Mouse (Mus musculus): Measurements from ENCODE around the gene Snx21.

- TF ChIP-seq POLR2A (IDR thresholded peaks at IDR 0.05; ENCODE audit: insufficient read depth, low read length) = no peak
- TF ChIP-seq CTCF (IDR thresholded peaks at IDR 0.05; ENCODE audit: low read depth, low read length) = no peak
- TF ChIP-seq EP300 (IDR thresholded peaks at IDR 0.05; ENCODE audit: insufficient read depth, low read depth, low read length) = no peak
Measured at GRCm38 (mm10) chr2:164744987-164745386, 40.6 kb upstream of the Snx21 start.
